Mouse (Mus musculus) stomach, embryonic 14.5 days (tissue): Measurements from ENCODE around the gene Wnt5a. TPM values are rescaled to one million over a fixed set of nuclear protein-coding genes. Genes with fewer than 3 reads are reported as not detected.

Experiments
- ATAC-seq: fragments of 200-750 bp; cut with Nextera tagmentation; 2 replicates; pipeline ENCODE4 v1.8.0; 2017; ENCODE audit warnings: low read depth, moderate TSS enrichment; ENCODE audit not compliant: insufficient number of reproducible peaks, insufficient read depth, low FRiP score
- H3K27ac ChIP-seq: fragments of 300-500 bp; sonication (generic); 2 replicates; pipeline ENCODE4 v1.5.1; 2014; ENCODE audit warnings: mild to moderate bottlenecking, low read length, moderate library complexity, mixed read lengths
- H3K27me3 ChIP-seq: fragments of 300-500 bp; sonication (generic); 2 replicates; pipeline ENCODE4 v1.6.1; 2014; ENCODE audit warnings: low read length, control low read depth, mixed read lengths; ENCODE audit not compliant: control insufficient read depth, insufficient read depth
- H3K36me3 ChIP-seq: fragments of 300-500 bp; sonication (generic); 2 replicates; pipeline ENCODE4 v1.6.1; 2014; ENCODE audit warnings: mild to moderate bottlenecking, control low read depth, low read length, moderate library complexity, mixed read lengths; ENCODE audit not compliant: control insufficient read depth, insufficient read depth
- H3K4me1 ChIP-seq: fragments of 300-500 bp; sonication (generic); 2 replicates; pipeline ENCODE4 v1.6.1; 2014; ENCODE audit warnings: low read length, control low read depth, mixed read lengths; ENCODE audit not compliant: control insufficient read depth, insufficient read depth
- H3K4me2 ChIP-seq: fragments of 300-500 bp; sonication (generic); replicated peaks from 2 replicates; pipeline ENCODE4 v1.6.1; 2014; ENCODE audit warnings: low read depth, low read length, control low read depth
- H3K4me3 ChIP-seq: fragments of 300-500 bp; sonication (generic); 2 replicates; pipeline ENCODE4 v1.5.1; 2014; ENCODE audit warnings: low read depth, low read length, control low read depth
- H3K9ac ChIP-seq: fragments of 300-500 bp; sonication (generic); replicated peaks from 2 replicates; pipeline ENCODE4 v1.6.1; 2014; ENCODE audit warnings: low read depth, mild to moderate bottlenecking, control low read depth, low read length, moderate library complexity, mixed read lengths
- H3K9me3 ChIP-seq: fragments of 300-500 bp; sonication (generic); 2 replicates; pipeline ENCODE4 v1.6.1; 2016; ENCODE audit warnings: low read depth, low read length, control low read depth; ENCODE audit not compliant: control insufficient read depth
- WGBS: fragments of 180-500 bp; shearing (Covaris S2); extraction: QIAGEN DNeasy Blood & Tissue Kit; methylation state at CpG from one replicate; pipeline ENCODE4 v1.1.7; 2014; 5-methylcytosine and 5-hydroxymethylcytosine counted together
- polyA plus RNA-seq: library from polyadenylated mRNA; unstranded; fragments of >200 nt; fragmentation: Nextera tagmentation; extraction: Ambion mirVana; gene quantifications from 2 replicates; pipeline ENCODE4 v1.2.1, GENCODE M21; 2014

The Wnt5a gene
- polyA plus RNA-seq, 1 experiment from 2014 or later = 41.8 TPM

- H3K9me3 ChIP-seq = no peaks in the 10 kb centered on the region
- H3K9ac ChIP-seq = no peak overlapping the region
- WGBS = 61% methylated on average over 3 of the region's 3 CpGs
- no peak overlapping the region for H3K4me3 ChIP-seq
- no peaks in the 10 kb centered on the region for H3K36me3 ChIP-seq
- H3K4me1 ChIP-seq = 0 out of 2 replicates have a peak, but pooled peaks cover 3% of the 10 kb centered on the region
- H3K27ac ChIP-seq = no peak overlapping the region
- H3K4me2 ChIP-seq = no peak overlapping the region
- no peak for ATAC-seq
- no peaks in the 10 kb centered on the region for H3K27me3 ChIP-seq
Observed at GRCm38 (mm10) chr14:28476746-28477145, 27.8 kb upstream of the Wnt5a start.

GRCm38 (mm10) chr14:28480866-28481265 lies 23.7 kb upstream of the Wnt5a start:
- Histone ChIP-seq H3K4me2 (no peak overlapping the region), H3K27me3 (no peaks in the 10 kb centered on the region), H3K4me1 (no peaks in the 10 kb centered on the region), H3K27ac (no peak overlapping the region), H3K36me3 (no peaks in the 10 kb centered on the region), H3K9me3 (no peaks in the 10 kb centered on the region), H3K9ac (no peak overlapping the region), H3K4me3 (no peak overlapping the region)
- no peak for ATAC-seq
- WGBS = 81% methylated on average over 1 of the region's 1 CpGs

- ATAC-seq = no peak
- no peak overlapping the region for H3K4me3 ChIP-seq
- H3K4me1 ChIP-seq = no peaks in the 10 kb centered on the region
Observed at GRCm38 (mm10) chr14:28493806-28494205, 10.7 kb upstream of the Wnt5a start.

DNA sequence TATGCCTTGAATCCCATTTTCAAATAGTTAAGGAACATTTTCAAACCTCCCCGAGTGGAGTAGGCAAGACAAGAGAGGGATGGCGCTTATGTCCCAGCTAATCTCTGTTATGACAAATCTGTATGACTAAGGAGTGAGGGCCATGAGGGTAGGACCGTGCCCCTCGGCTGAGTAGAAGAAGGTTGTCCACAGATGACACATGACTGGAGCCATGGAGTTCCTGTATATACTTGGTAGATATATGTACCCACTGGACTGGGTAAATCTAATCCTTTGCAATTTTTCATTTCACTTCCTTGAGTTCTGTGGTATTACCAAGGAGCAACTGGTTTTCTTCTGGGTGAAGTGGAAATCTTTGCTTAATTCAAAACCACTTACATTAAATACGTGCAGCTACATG lies 10.3 kb upstream of the Wnt5a start:
- H3K4me2 ChIP-seq = no peak overlapping the region
- no peak overlapping the region for H3K9ac ChIP-seq
- no peaks in the 10 kb centered on the region for H3K27me3 ChIP-seq
- peak; percentile 49; the same call in 1 of the 2 replicates for ATAC-seq
- H3K4me3 ChIP-seq = no peak overlapping the region
- whole genome bisulfite sequencing = 61% methylated on average over 5 of the region's 5 CpGs
- no peaks in the 10 kb centered on the region for H3K4me1 ChIP-seq
- no peaks in the 10 kb centered on the region for H3K9me3 ChIP-seq
- no peaks in the 10 kb centered on the region for H3K36me3 ChIP-seq
- H3K27ac ChIP-seq = no peak overlapping the region

More at GRCm38 (mm10) chr14:28493806-28494205, 10.7 kb upstream of the Wnt5a start:
- Histone ChIP-seq H3K27ac (no peak overlapping the region), H3K36me3 (no peaks in the 10 kb centered on the region), H3K9me3 (no peaks in the 10 kb centered on the region), H3K27me3 (no peaks in the 10 kb centered on the region), H3K4me2 (no peak overlapping the region), H3K9ac (no peak overlapping the region)
- 73% methylated on average over 4 of the region's 4 CpGs for WGBS

- Histone ChIP-seq H3K27ac (no peak overlapping the region), H3K27me3 (no peaks in the 10 kb centered on the region), H3K4me1 (no peaks in the 10 kb centered on the region), H3K4me3 (no peak overlapping the region), H3K9ac (no peak overlapping the region), H3K9me3 (no peaks in the 10 kb centered on the region), H3K36me3 (no peaks in the 10 kb centered on the region), H3K4me2 (no peak overlapping the region)
- ATAC-seq = no peak
- WGBS = 43% methylated on average over 12 of the region's 12 CpGs
Observed at GRCm38 (mm10) chr14:28501216-28501878, 3.2 kb upstream of the Wnt5a start.

DNA sequence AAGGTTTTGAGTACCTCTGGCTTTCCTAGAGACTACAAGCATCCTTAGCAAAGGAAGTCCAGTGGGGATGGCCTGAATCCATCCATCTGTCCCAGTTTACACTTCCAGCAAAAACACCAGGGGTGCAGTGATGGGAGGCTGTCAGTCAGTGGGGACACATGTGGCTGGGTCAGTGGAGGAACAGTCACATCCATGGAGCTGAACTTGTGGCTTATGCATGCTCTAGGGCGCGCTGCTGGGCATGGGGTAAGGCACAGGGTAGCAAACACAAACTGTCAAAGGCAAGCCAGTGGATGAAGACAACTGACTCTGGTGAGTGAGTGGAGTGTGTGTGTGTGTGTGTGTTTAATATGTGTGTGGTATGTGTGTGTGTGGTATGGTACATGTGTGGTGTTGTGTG lies 1.3 kb upstream of the Wnt5a start:
- H3K9ac ChIP-seq = no peak overlapping the region
- H3K4me1 ChIP-seq = no peaks in the 10 kb centered on the region
- no peaks in the 10 kb centered on the region for H3K27me3 ChIP-seq
- no peak for ATAC-seq
- no peaks in the 10 kb centered on the region for H3K9me3 ChIP-seq
- H3K36me3 ChIP-seq = no peaks in the 10 kb centered on the region
- H3K27ac ChIP-seq = no peak overlapping the region
- WGBS = 90% methylated on average over 2 of the region's 2 CpGs
- H3K4me2 ChIP-seq = no peak overlapping the region
- no peak overlapping the region for H3K4me3 ChIP-seq

DNA sequence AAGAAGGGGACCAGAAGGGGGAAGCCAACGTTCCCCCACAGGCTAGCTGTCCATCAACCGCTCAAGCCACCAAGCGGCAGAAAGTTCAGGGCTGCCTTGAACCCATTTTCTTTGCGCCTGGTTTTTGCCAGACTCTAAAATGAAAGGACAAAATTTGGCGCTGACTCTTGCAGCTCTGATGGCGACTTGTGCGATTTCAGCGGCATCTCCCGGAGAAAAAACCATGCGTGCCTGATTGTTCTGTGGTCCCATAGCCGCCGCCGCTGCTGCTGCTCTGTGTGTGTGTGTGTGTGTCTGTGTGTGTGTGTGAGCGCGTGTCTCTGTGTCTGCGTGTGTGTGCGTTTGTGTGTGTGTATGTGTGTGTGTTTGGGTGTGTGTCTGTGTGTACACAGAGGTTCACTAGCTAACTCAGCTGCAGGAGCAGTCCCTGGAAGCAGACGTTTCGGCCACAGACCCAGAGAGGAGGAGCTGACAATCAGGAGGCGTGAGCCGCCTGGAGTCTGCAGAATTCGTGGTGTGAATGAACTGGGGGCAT lies 568 bp downstream of the Wnt5a start:
- H3K36me3 ChIP-seq = no peaks in the 10 kb centered on the region
- H3K9me3 ChIP-seq = no peaks in the 10 kb centered on the region
- H3K27me3 ChIP-seq = no peaks in the 10 kb centered on the region
- peak overlapping the region; percentile 75 for H3K4me3 ChIP-seq
- under 1% methylated on average over 22 of the region's 22 CpGs for WGBS
- H3K27ac ChIP-seq = peak overlapping the region; percentile 95
- peak; percentile 47 for ATAC-seq
- peak overlapping the region; percentile 87 for H3K9ac ChIP-seq
- H3K4me1 ChIP-seq = peaks cover 7% of the 10 kb centered on the region; the same call in 1 of the 2 replicates
- H3K4me2 ChIP-seq = peak overlapping the region; percentile 77

DNA sequence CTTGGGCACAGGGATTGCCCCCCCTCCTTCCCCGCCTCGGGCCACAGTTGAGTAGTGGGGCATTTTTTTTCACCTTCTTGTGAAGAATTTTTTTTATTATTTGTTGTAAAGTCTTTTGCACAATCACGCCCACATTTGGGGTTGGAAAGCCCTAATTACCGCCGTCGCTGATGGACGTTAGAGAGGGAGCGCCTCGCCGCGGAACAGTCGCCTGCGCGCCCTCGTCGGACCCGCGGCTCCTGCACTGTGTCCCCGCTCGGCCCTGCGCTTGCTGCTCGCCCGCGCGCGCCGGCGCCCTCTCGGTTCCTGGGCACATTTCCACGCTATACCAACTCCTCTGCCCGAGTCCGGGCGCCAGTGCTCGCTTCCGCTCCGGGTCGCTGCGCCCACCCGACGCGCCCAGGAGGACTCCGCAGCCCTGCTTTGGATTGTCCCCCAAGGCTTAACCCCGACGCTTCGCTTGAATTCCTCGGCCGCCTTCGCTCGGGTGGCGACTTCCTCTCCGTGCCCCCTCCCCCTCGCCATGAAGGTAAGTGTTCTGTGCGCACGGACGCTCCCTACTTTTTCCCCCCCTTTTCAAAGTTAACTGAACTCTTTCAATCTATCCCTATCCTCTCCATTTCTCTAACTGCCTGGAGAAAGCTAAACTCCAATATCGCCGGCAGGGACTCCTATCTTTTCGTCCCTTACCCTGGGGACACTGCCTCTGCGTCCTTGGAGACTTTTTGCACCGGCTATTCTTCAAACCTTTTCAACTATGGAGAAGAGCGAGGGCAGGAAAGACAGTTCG lies 1.2 kb downstream of the Wnt5a start:
- under 1% methylated on average over 62 of the region's 62 CpGs for WGBS
- peak overlapping the region; percentile 87 for H3K9ac ChIP-seq
- H3K4me2 ChIP-seq = peak overlapping the region; percentile 77
- H3K27ac ChIP-seq = peak overlapping the region; percentile 95
- H3K27me3 ChIP-seq = no peaks in the 10 kb centered on the region
- ATAC-seq = no peak
- H3K36me3 ChIP-seq = no peaks in the 10 kb centered on the region
- peak overlapping the region; percentile 75 for H3K4me3 ChIP-seq
- no peaks in the 10 kb centered on the region for H3K9me3 ChIP-seq
- peaks cover 13% of the 10 kb centered on the region; the same call in 1 of the 2 replicates for H3K4me1 ChIP-seq
